Mouse (Mus musculus) stomach, embryonic 14.5 days (tissue): ENCODE results near the gene Olfr1324. TPM values are rescaled to one million over a fixed set of nuclear protein-coding genes. Genes with fewer than 3 reads are reported as not detected.
"Not testable (repeated sequence)": the region's sequence is repeated elsewhere in the genome, so short reads cannot be mapped to it uniquely, and the experiment has no call there.

Experiments used
- ATAC-seq: fragments of 200-750 bp; cut with Nextera tagmentation; 2 replicates; pipeline ENCODE4 v1.8.0; 2017; ENCODE audit warnings: low read depth, moderate TSS enrichment; ENCODE audit not compliant: insufficient number of reproducible peaks, insufficient read depth, low FRiP score
- H3K27ac ChIP-seq: fragments of 300-500 bp; sonication (generic); 2 replicates; pipeline ENCODE4 v1.5.1; 2014; ENCODE audit warnings: mild to moderate bottlenecking, low read length, moderate library complexity, mixed read lengths
- H3K27me3 ChIP-seq: fragments of 300-500 bp; sonication (generic); 2 replicates; pipeline ENCODE4 v1.6.1; 2014; ENCODE audit warnings: low read length, control low read depth, mixed read lengths; ENCODE audit not compliant: control insufficient read depth, insufficient read depth
- H3K36me3 ChIP-seq: fragments of 300-500 bp; sonication (generic); 2 replicates; pipeline ENCODE4 v1.6.1; 2014; ENCODE audit warnings: mild to moderate bottlenecking, control low read depth, low read length, moderate library complexity, mixed read lengths; ENCODE audit not compliant: control insufficient read depth, insufficient read depth
- H3K4me1 ChIP-seq: fragments of 300-500 bp; sonication (generic); 2 replicates; pipeline ENCODE4 v1.6.1; 2014; ENCODE audit warnings: low read length, control low read depth, mixed read lengths; ENCODE audit not compliant: control insufficient read depth, insufficient read depth
- H3K4me2 ChIP-seq: fragments of 300-500 bp; sonication (generic); replicated peaks from 2 replicates; pipeline ENCODE4 v1.6.1; 2014; ENCODE audit warnings: low read depth, low read length, control low read depth
- H3K4me3 ChIP-seq: fragments of 300-500 bp; sonication (generic); 2 replicates; pipeline ENCODE4 v1.5.1; 2014; ENCODE audit warnings: low read depth, low read length, control low read depth
- H3K9ac ChIP-seq: fragments of 300-500 bp; sonication (generic); replicated peaks from 2 replicates; pipeline ENCODE4 v1.6.1; 2014; ENCODE audit warnings: low read depth, mild to moderate bottlenecking, control low read depth, low read length, moderate library complexity, mixed read lengths
- H3K9me3 ChIP-seq: fragments of 300-500 bp; sonication (generic); 2 replicates; pipeline ENCODE4 v1.6.1; 2016; ENCODE audit warnings: low read depth, low read length, control low read depth; ENCODE audit not compliant: control insufficient read depth
- whole genome bisulfite sequencing: fragments of 180-500 bp; shearing (Covaris S2); extraction: QIAGEN DNeasy Blood & Tissue Kit; methylation state at CpG from one replicate; pipeline ENCODE4 v1.1.7; 2014; 5-methylcytosine and 5-hydroxymethylcytosine counted together
- polyA plus RNA-seq: library from polyadenylated mRNA; unstranded; fragments of >200 nt; fragmentation: Nextera tagmentation; extraction: Ambion mirVana; gene quantifications from 2 replicates; pipeline ENCODE4 v1.2.1, GENCODE M21; 2014

Olfr1324 gene
- polyA plus RNA-seq = not detected in 2 replicates

DNA sequence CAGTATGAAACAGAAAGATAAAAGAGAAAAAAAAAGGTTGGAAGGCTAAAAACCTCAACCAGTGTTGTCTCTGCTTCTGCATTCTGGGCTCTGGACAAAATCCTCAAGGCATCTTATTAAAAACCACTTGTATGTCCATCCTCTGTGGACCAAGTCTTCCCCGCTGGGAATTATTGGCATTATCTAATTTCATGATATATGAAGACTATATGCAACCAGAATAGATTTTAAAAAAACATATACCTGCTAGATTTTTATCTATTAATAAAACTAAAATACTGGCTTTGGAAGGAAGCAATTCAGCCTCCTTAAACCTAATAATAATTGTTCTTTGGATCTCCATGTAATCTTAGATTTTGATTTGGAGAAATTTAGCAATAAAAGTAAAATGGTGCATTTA lies at the start of gene Olfr1324:
Olfr1324 (minus strand) TSS at position 101 of the 400 bp plus-strand sequence.
- H3K4me2 ChIP-seq = no peak within 1 kb of the TSS
- 80% methylated on average over 1 of the region's 1 CpGs for WGBS
- H3K4me1 ChIP-seq = no peaks in the 10 kb centered on the region
- H3K27me3 ChIP-seq = no peaks in the 10 kb centered on the region
- no peak for ATAC-seq
- no peak within 1 kb of the TSS for H3K4me3 ChIP-seq
- no peaks in the 10 kb centered on the region for H3K9me3 ChIP-seq
- H3K27ac ChIP-seq = no peak within 1 kb of the TSS
- H3K36me3 ChIP-seq = no peaks in the 10 kb centered on the region
- no peak within 1 kb of the TSS for H3K9ac ChIP-seq

DNA sequence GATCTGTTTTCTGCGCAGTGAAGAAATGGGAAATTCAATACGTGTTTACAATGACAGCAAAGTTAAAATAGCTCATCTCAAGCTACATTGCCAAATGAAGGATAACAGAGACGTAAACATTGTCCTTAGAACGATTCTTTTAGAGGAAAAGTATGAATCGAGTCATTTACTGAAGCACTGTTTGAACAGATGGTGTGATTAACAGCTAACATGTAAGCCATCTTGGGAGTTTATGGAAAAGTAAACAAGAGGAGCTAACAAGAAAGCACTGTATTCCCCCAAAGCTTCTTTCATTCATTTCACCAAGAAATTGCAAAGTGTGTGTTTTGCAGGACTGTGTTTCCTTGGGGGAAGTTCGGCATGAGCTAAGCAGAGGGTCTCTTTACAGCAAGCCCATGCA lies 42.0 kb upstream of the Olfr1324 start:
- not testable (repeated sequence) for H3K4me2 ChIP-seq, ATAC-seq, H3K9me3 ChIP-seq, H3K27ac ChIP-seq, H3K27me3 ChIP-seq, H3K36me3 ChIP-seq, H3K4me1 ChIP-seq, H3K9ac ChIP-seq, H3K4me3 ChIP-seq
- WGBS = 62% methylated on average over 6 of the region's 6 CpGs

DNA sequence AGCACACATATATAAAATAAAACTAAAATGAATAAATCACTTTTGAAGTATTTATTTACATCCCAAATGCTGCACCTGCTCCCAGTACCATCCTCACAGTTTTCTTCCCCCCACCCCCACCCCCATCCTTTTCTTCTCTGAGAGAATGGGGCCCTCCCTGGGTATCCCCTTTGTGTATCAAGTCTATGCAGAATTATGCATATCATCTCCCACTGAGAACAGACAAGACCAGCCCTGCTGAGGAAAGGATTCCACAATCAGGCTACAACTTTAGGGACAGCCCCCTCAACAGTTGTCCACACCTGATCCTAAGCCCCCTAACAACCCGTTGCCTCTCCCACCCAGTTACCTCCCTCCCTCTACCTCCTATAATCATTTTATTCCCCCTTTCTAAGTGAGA lies 27.8 kb upstream of the Olfr1324 start:
- Histone ChIP-seq H3K9ac (no peak overlapping the region), H3K27me3 (no peaks in the 10 kb centered on the region), H3K4me2 (no peak overlapping the region), H3K4me3 (no peak overlapping the region), H3K9me3 (no peaks in the 10 kb centered on the region), H3K27ac (no peak overlapping the region), H3K4me1 (no peaks in the 10 kb centered on the region), H3K36me3 (no peaks in the 10 kb centered on the region)
- WGBS = 44% methylated on average over 1 of the region's 1 CpGs
- no peak for ATAC-seq

DNA sequence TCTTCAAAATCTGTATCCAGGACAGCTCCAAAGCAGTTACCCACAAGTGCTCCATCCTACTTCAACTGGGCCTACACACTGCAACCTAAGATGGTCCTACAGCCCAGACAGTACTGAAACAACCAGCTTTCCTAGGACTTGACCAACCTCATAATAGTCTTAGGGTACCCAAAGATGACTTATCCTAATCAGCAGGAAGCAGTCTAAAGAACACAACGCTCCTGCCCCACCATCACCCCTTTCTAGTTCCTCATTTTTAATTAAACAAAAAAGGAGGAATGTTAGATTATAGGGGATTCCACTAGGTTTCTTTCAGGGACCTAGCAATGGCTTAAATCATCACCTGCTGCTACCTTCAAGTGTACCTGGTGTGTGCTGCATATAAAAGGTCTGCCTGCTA lies 15.1 kb upstream of the Olfr1324 start:
- Histone ChIP-seq H3K4me1 (no peaks in the 10 kb centered on the region), H3K4me3 (no peak overlapping the region), H3K4me2 (no peak overlapping the region), H3K27me3 (no peaks in the 10 kb centered on the region), H3K9me3 (no peaks in the 10 kb centered on the region), H3K36me3 (no peaks in the 10 kb centered on the region), H3K27ac (no peak overlapping the region), H3K9ac (no peak overlapping the region)
- no peak for ATAC-seq
- WGBS = 70% methylated on average over 1 of the region's 1 CpGs

DNA sequence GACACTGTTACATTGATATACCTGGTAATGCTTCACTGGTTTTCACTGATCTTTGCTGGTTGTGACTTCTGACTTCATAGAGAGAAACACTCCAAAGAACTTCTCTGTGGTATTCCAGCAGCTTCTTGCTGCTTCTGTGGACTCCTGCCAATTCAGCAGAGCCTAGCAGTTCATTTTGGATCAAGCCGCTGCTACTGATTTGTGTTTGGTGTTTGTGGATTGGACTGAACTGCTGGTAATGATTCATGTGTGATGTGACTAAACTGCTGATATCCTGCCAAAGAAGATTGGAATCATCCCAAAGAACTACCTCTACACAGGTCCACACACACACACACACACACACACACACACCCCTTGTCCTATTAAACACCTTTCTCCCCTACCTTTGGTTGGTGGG lies 14.4 kb upstream of the Olfr1324 start:
- Histone ChIP-seq H3K9me3 (no peaks in the 10 kb centered on the region), H3K27me3 (no peaks in the 10 kb centered on the region), H3K36me3 (no peaks in the 10 kb centered on the region), H3K4me1 (no peaks in the 10 kb centered on the region), H3K4me2 (no peak overlapping the region), H3K4me3 (no peak overlapping the region), H3K27ac (no peak overlapping the region), H3K9ac (no peak overlapping the region)
- 85% methylated on average over 1 of the region's 1 CpGs for WGBS
- no peak for ATAC-seq

DNA sequence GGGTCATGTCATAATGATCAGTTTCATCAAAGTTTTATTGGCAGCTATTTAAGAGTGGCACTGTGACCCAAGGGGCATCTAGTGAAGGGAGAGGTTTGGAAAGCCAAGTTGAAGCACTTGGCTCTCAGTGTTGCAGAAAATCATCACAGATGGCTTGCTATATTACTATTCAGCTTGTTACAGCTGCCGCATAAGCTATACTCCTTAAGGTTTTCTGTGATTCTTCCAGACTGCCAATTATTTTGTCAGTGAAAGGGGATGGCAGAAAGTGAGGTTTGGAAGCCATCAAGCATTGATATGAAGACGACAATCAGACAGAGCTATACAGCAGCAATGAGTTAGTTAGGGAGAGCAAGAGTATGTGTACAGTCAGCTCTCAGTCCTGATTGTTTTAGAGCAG lies 4.2 kb upstream of the Olfr1324 start:
- Histone ChIP-seq H3K36me3 (no peaks in the 10 kb centered on the region), H3K9me3 (no peaks in the 10 kb centered on the region), H3K4me2 (no peak overlapping the region), H3K9ac (no peak overlapping the region), H3K4me3 (no peak overlapping the region), H3K4me1 (no peaks in the 10 kb centered on the region), H3K27ac (no peak overlapping the region), H3K27me3 (no peaks in the 10 kb centered on the region)
- ATAC-seq = no peak
- 78% methylated on average over 2 of the region's 2 CpGs for WGBS

DNA sequence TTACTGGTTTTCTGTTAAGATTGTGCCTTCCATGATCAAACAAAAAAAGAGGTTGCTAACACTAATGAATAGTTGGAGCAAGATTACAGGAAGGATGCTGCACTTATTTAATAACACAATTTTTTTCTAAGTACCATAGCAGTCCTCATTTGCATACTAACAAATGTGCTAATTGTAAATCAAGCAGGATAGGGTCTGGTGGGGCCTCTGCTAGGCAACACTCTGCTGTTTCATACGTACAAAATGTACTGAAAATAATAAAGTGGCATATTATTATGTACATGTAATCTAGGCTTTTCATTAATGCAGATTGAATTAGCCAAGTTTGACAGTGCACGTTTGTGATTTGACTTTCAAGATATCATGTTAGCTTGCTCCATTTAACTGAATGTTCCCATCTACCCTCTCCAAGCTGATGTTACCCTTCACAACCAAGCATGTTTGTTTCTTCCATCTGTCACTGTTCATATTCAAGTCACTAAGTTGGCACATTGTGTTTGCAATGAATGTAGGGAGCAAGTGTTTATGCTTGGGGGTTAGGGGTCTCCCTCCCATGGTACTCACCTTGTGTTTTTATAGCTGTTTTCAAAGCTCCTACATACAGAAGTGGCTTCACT lies 478 bp downstream of the Olfr1324 start:
- H3K9me3 ChIP-seq = no peaks in the 10 kb centered on the region
- H3K4me3 ChIP-seq = no peak overlapping the region
- H3K36me3 ChIP-seq = no peaks in the 10 kb centered on the region
- no peak overlapping the region for H3K4me2 ChIP-seq
- H3K27ac ChIP-seq = no peak overlapping the region
- no peaks in the 10 kb centered on the region for H3K4me1 ChIP-seq
- 57% methylated on average over 2 of the region's 2 CpGs for WGBS
- no peak overlapping the region for H3K9ac ChIP-seq
- H3K27me3 ChIP-seq = no peaks in the 10 kb centered on the region
- no peak for ATAC-seq

DNA sequence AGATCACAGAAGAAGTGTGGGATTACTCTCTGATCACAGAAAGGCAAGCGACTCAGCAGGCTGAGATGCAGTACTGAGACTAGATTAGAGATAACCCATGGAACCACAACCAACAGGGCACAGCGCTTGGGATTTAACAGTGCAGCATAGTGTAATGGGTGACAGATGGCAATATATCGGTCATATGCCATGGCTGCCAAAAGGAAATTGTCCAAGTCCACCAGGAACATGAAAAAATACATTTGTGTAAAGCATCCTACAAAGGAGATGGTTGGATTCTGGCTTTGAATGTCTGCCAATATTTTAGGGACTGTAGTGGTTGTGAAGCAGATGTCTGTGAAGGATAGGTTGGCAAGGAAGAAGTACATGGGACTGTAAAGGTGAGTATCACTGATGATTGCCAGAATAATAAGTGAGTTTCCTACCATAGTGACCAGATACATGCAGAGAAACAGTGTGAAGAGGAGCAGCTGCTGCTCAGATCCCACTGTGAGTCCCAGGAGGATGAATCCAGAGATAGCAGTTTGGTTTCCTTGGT lies 2.3 kb downstream of the Olfr1324 start:
- ATAC-seq = no peak
- H3K27ac ChIP-seq = no peak overlapping the region
- no peaks in the 10 kb centered on the region for H3K27me3 ChIP-seq
- no peak overlapping the region for H3K4me3 ChIP-seq
- no peak overlapping the region for H3K4me2 ChIP-seq
- 84% methylated on average over 3 of the region's 3 CpGs for WGBS
- no peaks in the 10 kb centered on the region for H3K9me3 ChIP-seq
- H3K36me3 ChIP-seq = no peaks in the 10 kb centered on the region
- H3K4me1 ChIP-seq = no peaks in the 10 kb centered on the region
- no peak overlapping the region for H3K9ac ChIP-seq

DNA sequence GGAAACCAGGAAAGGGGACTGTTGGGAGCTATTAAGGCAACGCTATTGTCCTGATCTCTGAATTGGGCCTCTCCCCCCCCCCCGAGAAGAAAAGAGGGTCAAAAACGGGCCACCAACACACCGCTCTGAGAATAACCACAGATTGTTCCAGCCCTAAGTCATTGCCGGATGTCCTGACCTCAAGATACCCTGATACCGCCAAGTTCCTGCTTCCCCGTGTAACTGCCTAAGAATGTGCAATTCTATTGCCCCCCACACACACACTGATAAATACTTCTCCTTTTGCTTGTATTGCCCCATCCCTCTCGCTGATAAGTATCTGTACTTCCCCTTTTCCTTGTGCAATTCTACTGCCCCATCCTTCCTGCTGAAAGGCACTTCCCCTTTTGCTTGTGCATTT lies 17.9 kb downstream of the Olfr1324 start:
- H3K27me3 ChIP-seq, H3K4me1 ChIP-seq, H3K9me3 ChIP-seq, H3K4me3 ChIP-seq, H3K9ac ChIP-seq, H3K27ac ChIP-seq, H3K4me2 ChIP-seq, H3K36me3 ChIP-seq, ATAC-seq: not testable (repeated sequence)
- 92% methylated on average over 6 of the region's 8 CpGs for WGBS
